Comparison of ENCODE assay signal across 28 mouse cellular contexts in the genomic region with DNA sequence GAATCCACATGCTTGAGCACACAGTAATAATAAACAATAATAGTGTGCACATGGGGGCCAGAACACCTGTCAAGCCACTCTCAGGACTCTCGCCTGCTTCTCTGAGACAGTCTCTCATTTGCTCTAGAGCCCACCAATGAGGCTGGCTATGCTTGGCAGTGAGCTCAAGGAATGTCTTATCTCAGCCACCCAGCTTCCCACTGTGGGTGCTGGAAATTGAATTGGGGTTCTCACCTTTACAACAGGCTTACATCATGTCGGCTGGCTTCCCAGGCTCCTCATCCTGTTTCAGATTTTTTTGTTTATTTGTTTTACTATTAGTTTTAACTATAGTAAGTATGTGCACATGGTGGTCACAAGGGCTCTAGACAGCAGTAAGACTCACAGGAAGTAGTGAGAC. TPM values are rescaled to one million over a fixed set of nuclear protein-coding genes. Genes with fewer than 3 reads are reported as not detected.
"Had no signal": no experiment of that assay in that cellular context is flagged by ENCODE, and none has a peak within 500 bp of the region (broad histone marks: within the 10 kb centered on the region; RNA-seq: fewer than 3 reads in every experiment).

No protein-coding gene starts in this region.

- H3K27me3 ChIP-seq: embryonic facial prominence, embryonic 12.5 days; embryonic facial prominence, embryonic 13.5 days; embryonic facial prominence, embryonic 15.5 days; forebrain, embryonic 13.5 days; forebrain, embryonic 15.5 days had no signal

- DNase-seq: cerebellum, adult 8-10 months; cerebellum, adult 9-10 months; cerebellum, adult 9-11 months; cerebellum, postnatal 10 days; cerebellum, postnatal 14 days; cerebellum, postnatal 25 days; cerebellum, postnatal 36 days; embryo, embryonic 11 days; forebrain, postnatal 0 days; gastrocnemius, adult 2 months; gastrocnemius, postnatal 10 days; gastrocnemius, postnatal 14 days; gastrocnemius, postnatal 25 days; gastrocnemius, postnatal 36 days; heart, adult 11 months; heart, adult 18-20 months; heart, adult 2 months had no signal

- H3K4me3 ChIP-seq: embryonic facial prominence, embryonic 10.5 days; embryonic facial prominence, embryonic 12.5 days; embryonic facial prominence, embryonic 13.5 days; embryonic facial prominence, embryonic 15.5 days; erythroblast, embryonic 14.5 days; forebrain, embryonic 10.5 days; forebrain, embryonic 12.5 days; forebrain, embryonic 13.5 days; forebrain, embryonic 15.5 days; gastrocnemius, adult 2 months; heart, adult 2 months had no signal

- H3K4me1 ChIP-seq: embryonic facial prominence, embryonic 12.5 days; forebrain, embryonic 12.5 days had no signal

- H3K9ac ChIP-seq: embryonic facial prominence, embryonic 12.5 days; embryonic facial prominence, embryonic 13.5 days; embryonic facial prominence, embryonic 15.5 days; forebrain, embryonic 12.5 days; forebrain, embryonic 13.5 days; forebrain, embryonic 15.5 days; forebrain, postnatal 0 days had no signal

- H3K4me2 ChIP-seq: embryonic facial prominence, embryonic 12.5 days; embryonic facial prominence, embryonic 13.5 days; embryonic facial prominence, embryonic 15.5 days; forebrain, embryonic 12.5 days; forebrain, embryonic 13.5 days; forebrain, embryonic 15.5 days had no signal

- H3K9me3 ChIP-seq: embryonic facial prominence, embryonic 12.5 days; embryonic facial prominence, embryonic 13.5 days; embryonic facial prominence, embryonic 15.5 days; forebrain, embryonic 12.5 days; forebrain, embryonic 13.5 days; forebrain, embryonic 15.5 days had no signal

- H3K27ac ChIP-seq: embryonic facial prominence, embryonic 10.5 days; embryonic facial prominence, embryonic 12.5 days; embryonic facial prominence, embryonic 13.5 days; embryonic facial prominence, embryonic 15.5 days; forebrain, embryonic 10.5 days; forebrain, embryonic 12.5 days; forebrain, embryonic 13.5 days; forebrain, embryonic 15.5 days; gastrocnemius, adult 2 months; heart, adult 2 months had no signal

- ATAC-seq: forebrain, embryonic 13.5 days; forebrain, embryonic 14.5 days; forebrain, embryonic 15.5 days; forebrain, embryonic 16.5 days; forebrain, postnatal 0 days had no signal

RNA-seq across cellular contexts. Expression of gene E430018J23Rik, which starts 22.2 kb away (rescaled TPM):
- polyA plus RNA-seq: erythroblast, embryonic 14.5 days had no signal

RNA-seq across cellular contexts. Expression of gene Zfp764, which starts 35.4 kb away (rescaled TPM):
- polyA plus RNA-seq: erythroblast, embryonic 14.5 days had no signal
